Comparison of ENCODE assay signal across 17 mouse cellular contexts in genomic region chr14:76845706-76846105, GRCm38 (mm10).
DNase-seq lines count a peak whose midpoint lies in the region; ATAC-seq and TF ChIP-seq lines count a peak whose summit lies in the region.
"Had no signal": no experiment of that assay in that cellular context is flagged by ENCODE, and none has a peak within 500 bp of the region (broad histone marks: within the 10 kb centered on the region; RNA-seq: fewer than 3 reads in every experiment).

No protein-coding gene starts in this region.

- peaks cover 6% of the 10 kb centered on the region for H3K4me1 ChIP-seq in heart, adult 2 months (ENCODE audit: control insufficient read depth, insufficient read depth, low read length)
- H3K4me1 ChIP-seq: embryonic facial prominence, embryonic 13.5 days; forebrain, embryonic 12.5 days; hindbrain, embryonic 13.5 days had no signal

- no peak overlapping the region for H3K27ac ChIP-seq in heart, adult 2 months
- no peak overlapping the region for H3K27ac ChIP-seq in layer of hippocampus, adult 2 months
- H3K27ac ChIP-seq: embryonic facial prominence, embryonic 13.5 days; forebrain, embryonic 12.5 days; heart, embryonic 15.5 days; hindbrain, embryonic 13.5 days; intestine, embryonic 15.5 days had no signal

- H3K9ac ChIP-seq in heart, adult 2 months (ENCODE audit: low read depth, low read length): no peak overlapping the region
- H3K9ac ChIP-seq: embryonic facial prominence, embryonic 13.5 days; forebrain, embryonic 12.5 days; heart, embryonic 15.5 days; hindbrain, embryonic 13.5 days; intestine, embryonic 15.5 days had no signal

- TF ChIP-seq EP300 in heart, adult 2 months (IDR thresholded peaks at IDR 0.05; ENCODE audit: insufficient read depth, low read depth, low read length): no peak

- peak; percentile 93 for ATAC-seq in megakaryocyte progenitor cell, adult 5-6 weeks (replicated peaks; ENCODE audit: poor library complexity)
- ATAC-seq: forebrain, embryonic 16.5 days; intestine, embryonic 15.5 days had no signal

- no peak overlapping the region for H3K4me3 ChIP-seq in heart, adult 2 months
- no peak overlapping the region for H3K4me3 ChIP-seq in layer of hippocampus, adult 2 months
- H3K4me3 ChIP-seq: embryonic facial prominence, embryonic 13.5 days; forebrain, embryonic 12.5 days; heart, embryonic 15.5 days; hindbrain, embryonic 13.5 days; intestine, embryonic 15.5 days had no signal

- no peaks in the 10 kb centered on the region for H3K79me2 ChIP-seq in heart, adult 2 months (replicated peaks; ENCODE audit: control insufficient read depth, insufficient read depth, low read length)

- no peak for TF ChIP-seq POLR2A in heart, adult 2 months (IDR thresholded peaks at IDR 0.05; ENCODE audit: insufficient read depth, low read depth, low read length)

- no peaks in the 10 kb centered on the region for H3K27me3 ChIP-seq in heart, adult 2 months (ENCODE audit: control insufficient read depth, insufficient read depth, low read length)
- H3K27me3 ChIP-seq: embryonic facial prominence, embryonic 13.5 days; forebrain, embryonic 12.5 days; heart, embryonic 15.5 days; hindbrain, embryonic 13.5 days; intestine, embryonic 15.5 days had no signal

- TF ChIP-seq CTCF in heart, adult 2 months (IDR thresholded peaks at IDR 0.05): no peak
- TF ChIP-seq CTCF in layer of hippocampus, adult 2 months (conservative IDR thresholded peaks at IDR 0.05): no peak

- peak; percentile 82 for DNase-seq in heart, adult 11 months
- no peak for DNase-seq in heart, adult 2 months
- DNase-seq in 416B (ENCODE audit: low read depth) (peak; percentile 78), adipocyte (ENCODE audit: low spot score) (peak; percentile 58)
- no peak for DNase-seq in layer of hippocampus, adult 2 months (ENCODE audit: low spot score in 2 of 2)
- DNase-seq: cerebellum, adult 11 months; cerebellum, adult 8-10 months; cerebellum, postnatal 14 days; gastrocnemius, postnatal 14 days; heart, postnatal 14 days had no signal

- intact Hi-C loops in heart, adult 2 months (cut with DNase I): no loop called here

- WGBS in heart, adult 2 months: 77% methylated on average over 3 of the region's 3 CpGs

- peaks cover 6% of the 10 kb centered on the region for H3K36me3 ChIP-seq in heart, adult 2 months (ENCODE audit: control insufficient read depth, insufficient read depth, low read length)
- H3K36me3 ChIP-seq: embryonic facial prominence, embryonic 13.5 days; forebrain, embryonic 12.5 days; heart, embryonic 15.5 days; hindbrain, embryonic 13.5 days; intestine, embryonic 15.5 days had no signal

Comparison
In these comparisons a context has a peak if more than half of its experiments do, and no peak if none do; other contexts are left out.
1. DNase-seq: peak in heart, adult 11 months (single experiment), 416B (single experiment) and adipocyte (single experiment); none in heart, adult 2 months (0 of 2) and layer of hippocampus, adult 2 months (0 of 2).